Mouse (Mus musculus) kidney, postnatal 36 days (tissue): Measurements from ENCODE around the gene C1qtnf4.
"Not testable (repeated sequence)": the region's sequence is repeated elsewhere in the genome, so short reads cannot be mapped to it uniquely, and the experiment has no call there.

Experiments
- DNase-seq, 2 experiments: peaks; one replicate each; pipeline ENCODE4 v3.0.0; 2021 to 2022; ENCODE audit warnings: mixed read lengths in 2 of 2

Gene C1qtnf4

GRCm38 (mm10) chr2:90886436-90886835, 776 bp downstream of the C1qtnf4 start:
- DNase-seq: no peak

- DNase-seq: no peak
Measured at GRCm38 (mm10) chr2:90887627-90888026, 2.0 kb downstream of the C1qtnf4 start.

- peak; percentile 47 to 72 for DNase-seq
Measured at GRCm38 (mm10) chr2:90889550-90890548, 4.2 kb downstream of the C1qtnf4 start.

DNA sequence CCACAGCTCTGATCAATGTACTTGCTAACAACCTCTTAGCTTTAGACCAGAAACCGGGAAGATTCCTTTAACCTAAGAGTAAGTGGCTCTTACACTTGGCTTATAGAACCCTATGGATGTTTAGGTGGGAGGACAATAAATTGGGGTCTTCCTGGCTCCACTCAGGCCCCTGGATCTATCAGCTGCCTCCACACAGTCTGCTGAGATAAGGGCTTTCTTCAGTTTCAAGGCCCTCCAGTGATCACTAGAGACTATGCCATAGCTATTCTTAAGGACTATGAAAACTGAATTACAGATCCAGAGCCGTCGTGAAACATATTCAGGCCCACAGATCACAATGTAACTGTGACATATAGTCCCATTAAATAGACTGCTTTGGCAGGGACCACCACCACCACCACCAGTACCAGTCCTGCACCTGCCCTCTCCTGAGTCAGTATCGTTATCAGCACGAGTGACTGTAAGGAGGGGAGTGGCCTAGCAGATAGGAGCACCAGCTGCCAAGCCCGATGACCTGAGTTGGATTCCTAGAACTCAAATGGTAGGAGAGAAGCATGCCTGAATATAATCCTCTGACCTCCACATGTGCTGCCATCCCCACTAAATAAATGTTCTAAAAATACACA, 8.1 kb downstream of the C1qtnf4 start:
- DNase-seq: no peak

DNA sequence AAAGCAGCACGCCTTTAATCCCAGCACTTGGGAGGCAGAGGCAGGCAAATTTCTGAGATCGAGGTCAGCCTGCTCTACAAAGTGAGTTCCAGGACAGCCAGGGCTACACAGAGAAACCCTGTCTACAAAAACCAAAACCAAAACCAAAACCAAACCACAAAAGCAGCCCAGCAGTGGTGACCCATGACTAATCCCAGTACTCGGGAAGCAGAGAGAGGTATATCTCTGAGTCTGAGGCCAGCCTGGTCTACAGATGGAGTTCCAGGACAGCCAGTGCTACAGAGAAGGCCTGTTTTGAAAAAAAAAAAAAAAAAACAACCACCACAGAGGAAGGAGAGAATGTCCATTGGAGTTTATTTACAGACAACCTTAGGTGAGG, 8.6 kb downstream of the C1qtnf4 start:
- not testable (repeated sequence) for DNase-seq

DNA sequence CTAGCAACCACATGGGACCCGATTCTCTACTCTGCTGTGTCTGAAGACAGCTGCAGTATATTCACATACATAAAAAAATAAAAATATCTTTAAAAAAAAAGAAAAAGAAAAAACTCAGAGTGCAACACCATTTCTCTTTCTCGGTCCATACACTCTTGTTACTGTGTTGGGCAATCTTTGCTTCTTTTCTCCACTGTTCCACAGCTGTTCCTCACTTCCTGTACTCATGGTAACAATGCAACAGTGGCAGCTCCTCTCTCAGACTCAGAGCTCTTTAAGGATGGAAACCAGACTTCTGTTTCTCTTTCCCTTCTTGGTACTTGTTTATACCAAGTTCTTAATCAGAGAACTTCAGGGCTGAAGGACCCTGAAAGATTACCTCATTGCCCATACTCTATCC, 17.7 kb downstream of the C1qtnf4 start:
- no peak for DNase-seq

DNA sequence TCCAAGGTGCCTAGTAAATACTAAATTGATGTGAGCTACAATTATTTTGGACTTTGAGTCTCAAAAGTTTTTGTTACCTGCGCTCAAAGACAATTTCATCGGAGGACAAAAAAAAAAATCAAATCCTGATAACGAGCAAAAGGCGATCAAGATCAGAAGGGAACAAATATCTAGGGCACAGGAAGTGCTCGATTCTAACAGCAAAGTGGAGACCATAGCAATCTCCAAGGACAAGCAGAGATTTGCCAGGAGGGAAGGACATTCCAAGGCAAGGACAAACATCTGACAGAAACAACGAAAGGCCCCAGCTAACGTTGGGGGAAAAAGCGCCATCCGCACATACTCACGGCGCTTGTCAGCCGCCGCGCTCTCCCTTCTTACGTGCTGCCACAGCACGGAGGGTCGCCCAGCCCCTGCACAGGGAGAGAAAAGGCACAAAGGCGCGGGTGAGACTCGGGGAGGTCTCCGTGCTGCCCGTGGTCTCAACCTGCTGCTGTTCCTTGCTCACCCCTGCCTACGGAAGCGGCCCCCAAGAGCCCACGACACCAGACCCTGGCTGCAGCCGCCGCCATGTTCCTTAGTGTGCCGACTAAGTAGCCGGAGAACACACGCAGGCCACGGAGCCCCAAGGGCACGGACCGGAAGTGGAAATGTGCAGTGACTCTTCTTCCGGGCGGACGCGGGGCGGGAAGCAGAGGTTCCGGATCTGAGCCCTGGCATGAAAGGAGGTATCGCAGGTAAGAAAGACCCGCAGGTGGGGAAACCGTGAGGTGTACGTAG, 18.6 kb downstream of the C1qtnf4 start, which contains the start of the genes Kbtbd4 and Ndufs3:
Gene Kbtbd4 (plus strand): TSS at position 665 of the 780 bp plus-strand sequence.
Gene Ndufs3 (minus strand): TSS at position 752 of the 780 bp plus-strand sequence.
- peak; percentile 91 to 92 for DNase-seq

DNA sequence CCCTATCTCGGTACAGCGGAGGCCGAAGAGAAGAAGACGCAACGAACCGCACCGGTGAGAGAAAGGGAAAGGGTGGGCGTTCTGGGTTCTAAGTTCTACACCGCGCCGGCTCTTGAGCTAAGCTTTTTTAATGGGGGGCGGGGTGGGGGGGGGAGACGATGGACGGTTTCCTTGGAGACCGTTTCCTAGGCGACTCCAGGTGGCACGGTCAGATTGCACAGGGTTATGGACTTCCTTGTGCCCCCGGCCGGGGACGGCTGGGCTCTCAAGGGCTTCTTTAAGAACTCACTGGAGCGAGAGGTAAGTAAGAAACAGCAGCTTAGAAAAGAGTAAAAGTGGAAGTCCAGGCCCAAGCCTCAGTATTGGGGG, 19.2 kb downstream of the C1qtnf4 start:
- peak; percentile 53 to 68 for DNase-seq

DNA sequence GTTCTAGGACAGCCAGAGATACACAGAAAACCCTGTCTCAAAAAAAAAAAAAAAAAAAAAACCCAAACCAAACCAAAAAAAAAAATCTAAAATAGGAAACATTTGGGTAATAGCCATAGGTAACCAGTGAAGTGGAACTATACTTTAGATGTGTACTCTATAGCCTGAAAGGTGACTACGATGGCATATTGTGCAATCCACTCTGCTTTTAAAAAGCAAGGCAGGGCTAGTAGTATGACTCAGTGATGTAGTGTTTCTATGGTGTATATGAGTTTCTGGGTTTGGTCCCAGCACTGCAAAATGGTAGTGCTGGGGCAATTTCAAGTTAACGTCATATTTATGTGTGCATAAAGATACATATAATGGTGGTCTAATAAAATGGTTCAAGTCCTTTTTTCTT, 21.1 kb downstream of the C1qtnf4 start:
- DNase-seq: no peak

DNA sequence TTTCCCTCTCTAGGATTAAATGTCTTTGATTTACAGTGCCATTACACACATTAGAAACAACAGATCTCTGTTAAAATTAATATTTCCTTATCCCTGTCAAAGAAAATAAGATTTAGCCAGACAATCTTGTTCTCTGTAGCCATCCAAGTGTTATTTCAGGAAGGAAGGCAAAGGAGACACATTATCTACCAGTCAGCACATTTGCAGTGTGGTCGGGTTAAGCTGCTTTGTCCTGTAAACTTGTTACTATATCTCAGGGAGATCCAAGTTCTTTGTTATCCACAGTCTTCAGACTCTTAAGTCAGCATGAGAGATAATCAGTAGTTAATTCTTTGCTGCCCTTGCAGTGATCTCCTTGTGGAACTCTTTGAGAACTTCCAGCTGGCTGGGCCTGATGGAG, 25.2 kb downstream of the C1qtnf4 start:
- no peak for DNase-seq

- DNase-seq: no peak
Measured at GRCm38 (mm10) chr2:90911668-90912067, 26.0 kb downstream of the C1qtnf4 start.

DNA sequence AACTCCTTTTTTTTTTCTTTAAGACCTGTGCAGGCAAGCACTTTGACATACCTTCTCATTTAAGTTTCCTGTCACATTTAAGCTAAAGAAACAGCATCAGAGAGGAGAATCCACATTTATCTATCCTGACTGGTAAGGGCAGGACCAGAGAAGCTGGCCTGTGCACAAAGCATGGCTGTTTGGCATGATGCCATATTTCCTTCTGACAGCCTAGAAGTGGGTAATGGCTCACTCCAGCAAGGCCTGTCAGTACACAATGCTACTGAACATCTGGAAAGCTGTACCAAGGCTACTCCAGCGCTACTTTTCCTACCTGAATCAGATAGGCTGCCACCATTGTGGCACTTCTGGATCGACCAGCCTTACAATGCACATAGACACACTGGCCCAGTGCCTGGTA, 28.0 kb downstream of the C1qtnf4 start:
- DNase-seq: peak; percentile 59 to 69

DNA sequence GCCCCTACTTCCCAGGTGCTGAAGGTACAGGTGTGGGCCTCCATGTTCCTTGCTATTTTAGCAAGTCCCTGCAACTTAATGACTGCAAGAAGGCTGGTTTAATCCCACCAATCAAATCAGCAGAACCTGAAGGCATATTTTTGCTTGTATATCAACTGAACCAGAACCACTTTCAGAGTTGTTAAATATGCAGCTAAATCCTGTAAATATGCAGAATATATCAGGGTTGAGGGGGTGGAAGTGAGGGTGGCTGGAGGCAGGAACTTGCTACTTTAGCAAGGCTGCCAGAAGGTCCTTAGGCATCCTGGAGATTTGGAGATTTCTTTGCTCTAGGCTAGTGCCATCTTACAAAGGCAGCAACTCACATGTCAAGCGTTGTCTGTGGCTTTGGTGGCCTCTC, 29.9 kb downstream of the C1qtnf4 start:
- no peak for DNase-seq

GRCm38 (mm10) chr2:90916560-90917232, 31.0 kb downstream of the C1qtnf4 start:
- DNase-seq: no peak

GRCm38 (mm10) chr2:90917233-90917998, 31.8 kb downstream of the C1qtnf4 start:
- DNase-seq: peak; percentile 66 to 86

DNA sequence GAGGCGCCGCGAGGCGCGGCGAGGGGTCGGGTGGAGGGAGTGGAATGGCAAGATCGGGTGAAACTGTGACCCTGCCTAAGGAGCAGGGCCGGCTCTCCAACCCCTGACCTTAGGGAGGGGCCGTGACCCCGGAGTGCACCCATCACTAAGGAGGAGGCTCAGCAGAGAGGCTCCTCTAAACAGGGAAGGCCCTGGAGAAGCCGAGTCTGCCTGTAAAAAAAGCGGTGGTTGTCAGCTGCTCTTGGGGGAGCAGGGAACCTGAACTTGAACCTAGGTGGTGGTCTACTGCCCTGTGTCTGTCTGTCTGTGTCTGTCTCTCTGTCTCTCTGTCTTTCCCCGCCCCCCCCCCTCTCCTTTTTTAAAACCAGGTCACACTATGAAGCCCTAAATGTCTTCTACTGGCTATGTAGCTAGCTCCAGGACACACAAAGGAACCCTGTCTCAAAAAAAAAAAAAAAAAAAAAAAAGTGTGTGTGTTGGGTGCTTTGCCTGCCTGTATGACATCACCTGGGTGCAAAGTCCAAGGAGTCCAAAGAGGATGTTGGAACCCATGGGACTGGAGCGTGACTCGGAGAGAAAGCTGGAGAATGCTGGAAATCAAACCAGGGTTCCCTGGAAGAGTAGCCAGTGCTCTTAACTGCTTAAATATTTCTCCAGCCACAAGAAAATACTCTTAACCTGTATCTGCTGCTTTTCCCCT, 32.5 kb downstream of the C1qtnf4 start:
- DNase-seq: peak; percentile 86 to 91

GRCm38 (mm10) chr2:90921178-90921577, 35.5 kb downstream of the C1qtnf4 start:
- no peak for DNase-seq

GRCm38 (mm10) chr2:90922636-90923035, 37.0 kb downstream of the C1qtnf4 start:
- DNase-seq: no peak

DNA sequence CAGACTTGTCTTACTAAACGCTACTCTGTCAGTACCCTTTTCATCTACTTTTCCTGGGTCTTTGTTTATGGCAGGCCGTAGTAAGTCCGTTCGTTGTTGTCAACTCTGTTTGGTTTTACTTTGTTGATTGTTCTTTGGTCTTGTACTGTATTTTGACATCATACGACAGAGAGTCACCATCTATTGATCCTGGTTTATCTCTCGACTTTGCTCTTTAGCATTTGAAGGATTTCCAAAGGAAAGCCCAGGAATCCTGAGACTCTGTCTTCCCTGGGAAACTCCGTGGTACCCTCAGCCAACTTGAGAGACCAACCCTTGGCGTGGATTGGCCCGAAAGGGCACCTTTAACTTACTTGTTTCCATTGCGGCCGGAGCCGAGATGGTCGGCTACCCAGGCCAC, 42.9 kb downstream of the C1qtnf4 start:
- no peak for DNase-seq

- no peak for DNase-seq
Measured at GRCm38 (mm10) chr2:90931829-90932228, 46.2 kb downstream of the C1qtnf4 start.

- DNase-seq: no peak
Measured at GRCm38 (mm10) chr2:90932273-90932672, 46.6 kb downstream of the C1qtnf4 start.
